Mouse (Mus musculus): Measurements from ENCODE around the gene Adgb.

Adgb gene

GRCm38 (mm10) chr10:10350550-10350949, 121.6 kb downstream of the Adgb start:
- no peak for DNase-seq (ENCODE audit: low spot score in 2 of 2)

DNA sequence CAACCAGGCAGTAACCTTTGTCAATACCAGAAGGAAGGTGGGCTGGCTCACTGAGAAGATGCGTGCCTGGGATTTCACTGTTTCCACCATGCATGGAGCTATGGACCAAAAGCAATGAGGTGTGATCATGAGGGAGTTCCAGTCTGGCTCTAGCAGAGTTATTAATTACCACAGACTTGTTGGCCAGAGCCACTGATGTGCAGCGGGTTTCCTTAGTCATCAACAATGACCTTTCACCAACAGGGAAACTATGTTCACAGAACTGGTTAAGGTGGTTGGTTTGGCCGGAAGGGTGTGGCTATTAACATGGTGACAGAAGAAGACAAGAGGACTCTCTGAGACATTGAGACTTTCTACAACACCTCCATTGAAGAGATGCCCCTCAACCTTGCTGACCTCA, 128.2 kb downstream of the Adgb start:
- no peak for DNase-seq (ENCODE audit: low spot score in 2 of 2)

GRCm38 (mm10) chr10:10325560-10325959, 146.6 kb downstream of the Adgb start:
- DNase-seq (ENCODE audit: low spot score in 2 of 2) = no peak

- DNase-seq (ENCODE audit: low spot score in 2 of 2) = no peak
Observed at GRCm38 (mm10) chr10:10322961-10323360, 149.2 kb downstream of the Adgb start.

GRCm38 (mm10) chr10:10321119-10321781, 150.9 kb downstream of the Adgb start:
- DNase-seq (ENCODE audit: low spot score in 2 of 2) = peak; percentile 34 to 42

GRCm38 (mm10) chr10:10320364-10321083, 151.6 kb downstream of the Adgb start:
- no peak for DNase-seq (ENCODE audit: low spot score in 2 of 2)

DNA sequence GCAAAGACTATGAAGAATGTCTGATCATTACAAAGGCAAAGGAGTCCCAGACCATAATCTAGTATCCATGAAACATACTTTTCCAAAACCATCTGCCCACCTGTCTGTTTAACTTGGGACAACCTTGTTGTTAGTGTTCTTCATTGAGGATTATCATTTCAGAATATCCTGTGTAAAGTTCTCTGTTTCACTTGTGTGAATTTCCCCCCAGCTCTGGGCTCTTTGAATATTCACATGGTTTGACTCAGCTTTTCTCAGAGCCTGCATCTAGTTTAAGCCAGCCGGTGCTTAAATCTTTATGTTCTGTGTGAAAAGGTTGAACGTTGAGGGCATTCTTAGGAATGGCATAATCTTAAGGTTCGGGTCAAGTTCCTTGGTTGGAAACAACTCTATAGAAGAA, 154.0 kb downstream of the Adgb start:
- DNase-seq (ENCODE audit: low spot score in 2 of 2) = no peak

GRCm38 (mm10) chr10:10315631-10316030, 156.5 kb downstream of the Adgb start:
- no peak for DNase-seq (ENCODE audit: low spot score in 2 of 2)

DNA sequence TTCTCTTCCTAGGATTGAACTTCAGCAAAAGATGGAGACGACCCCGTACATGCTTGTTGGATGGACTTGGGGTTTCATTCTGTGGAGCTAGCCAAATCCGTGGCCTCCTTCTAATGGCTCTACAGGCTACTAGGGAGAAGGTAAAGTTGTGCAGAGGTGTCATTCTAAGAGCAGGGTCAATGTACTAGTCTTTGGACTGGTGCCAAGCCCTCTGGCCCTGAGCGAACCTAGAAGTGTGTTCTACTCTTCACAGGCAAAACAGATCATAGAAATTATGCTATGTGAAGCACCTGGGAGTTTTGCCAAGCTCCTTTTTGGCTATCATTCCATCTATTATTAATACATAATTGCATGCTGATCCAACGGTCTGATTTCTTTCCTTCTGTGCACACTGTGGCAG, 157.6 kb downstream of the Adgb start:
- no peak for DNase-seq (ENCODE audit: low spot score in 2 of 2)

DNA sequence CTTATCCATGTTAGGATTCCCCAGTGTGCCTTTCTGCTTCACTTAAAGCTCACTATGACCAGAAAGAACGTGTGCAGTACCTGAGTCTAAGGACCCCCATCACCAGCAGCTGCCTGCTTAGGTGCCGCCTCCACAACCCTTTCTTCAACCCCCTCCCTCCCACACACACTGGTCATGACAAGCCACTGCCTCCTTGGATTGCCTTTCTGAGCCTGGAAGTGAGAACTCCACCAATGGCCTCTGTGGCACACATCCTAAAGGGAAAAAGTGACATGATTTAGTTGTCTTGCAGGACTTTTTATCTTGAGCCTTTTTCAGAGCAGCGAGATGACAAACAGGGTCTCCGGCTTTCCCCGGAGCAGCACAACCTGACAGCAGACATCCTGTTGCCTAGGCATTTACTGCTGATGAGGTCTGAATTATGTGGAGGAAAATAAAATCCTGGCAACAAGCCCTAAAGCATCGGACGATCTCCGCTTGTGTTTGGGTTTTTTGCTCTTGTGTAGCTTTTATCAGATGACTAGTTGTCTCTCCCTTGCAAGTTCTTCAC, 162.2 kb downstream of the Adgb start:
- DNase-seq (ENCODE audit: low spot score in 2 of 2) = no peak

DNA sequence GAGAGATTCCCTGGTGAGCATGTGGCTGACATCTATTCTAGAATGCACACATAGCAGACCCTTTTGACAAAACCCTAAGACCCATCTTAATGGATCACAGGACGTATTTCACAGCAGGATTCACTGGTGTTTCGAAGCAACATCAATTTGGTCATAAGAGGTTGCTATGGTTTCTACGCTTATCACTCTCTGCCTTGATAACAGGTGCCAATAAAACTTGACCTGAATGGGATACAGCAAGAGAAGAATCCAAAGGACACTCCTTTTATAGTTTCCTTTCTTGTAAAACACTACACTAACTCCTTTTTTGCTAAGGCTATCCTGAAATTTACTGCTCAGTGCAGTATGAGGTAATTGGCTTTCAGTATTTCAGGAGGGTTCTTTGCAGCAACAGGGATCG, 163.1 kb downstream of the Adgb start:
- DNase-seq (ENCODE audit: low spot score in 2 of 2) = no peak

GRCm38 (mm10) chr10:10307384-10307783, 164.7 kb downstream of the Adgb start:
- DNase-seq (ENCODE audit: low spot score in 2 of 2) = peak; percentile 22 to 26

DNA sequence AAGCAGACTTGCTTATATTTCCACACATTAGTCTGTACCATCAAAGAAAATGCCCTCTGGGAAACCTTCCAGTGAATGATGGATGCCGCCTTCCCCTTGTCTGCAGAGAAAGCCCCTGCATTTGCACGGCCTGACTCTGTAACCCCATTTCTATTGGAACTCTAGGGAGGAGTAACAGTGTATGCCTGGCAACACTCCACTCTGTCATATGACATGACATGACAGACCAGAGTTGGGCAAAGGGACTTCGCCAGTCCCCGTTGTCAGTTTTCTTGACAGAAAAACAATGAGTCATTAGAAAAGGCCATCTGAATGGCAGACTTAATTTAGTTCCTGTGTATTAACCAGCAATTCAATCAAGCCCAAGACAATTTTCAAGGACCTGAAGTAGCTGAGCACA, 167.8 kb downstream of the Adgb start:
- no peak for DNase-seq (ENCODE audit: low spot score in 2 of 2)

DNA sequence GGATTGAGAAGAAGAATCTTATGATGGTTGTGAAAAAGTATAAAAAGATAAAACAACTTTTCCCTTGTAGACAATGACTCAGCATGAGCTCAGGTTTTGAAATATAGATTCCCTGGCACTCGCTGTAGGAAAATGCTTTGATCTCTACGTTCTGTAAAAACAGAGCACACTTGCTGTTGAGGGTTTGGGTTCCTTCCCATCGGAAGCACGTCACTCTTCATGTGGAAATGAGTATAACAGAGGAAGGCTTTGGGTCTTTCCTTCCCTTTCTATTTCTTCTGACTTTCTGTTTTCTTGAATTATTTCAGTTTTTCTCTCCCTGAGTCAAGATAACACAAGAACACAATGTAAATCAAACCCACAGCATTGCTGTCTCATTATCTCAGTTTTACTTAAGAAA, 170.4 kb downstream of the Adgb start:
- no peak for DNase-seq (ENCODE audit: low spot score in 2 of 2)

GRCm38 (mm10) chr10:10300915-10301439, 171.1 kb downstream of the Adgb start:
- no peak for DNase-seq (ENCODE audit: low spot score in 2 of 2)

- no peak for DNase-seq (ENCODE audit: low spot score in 2 of 2)
Observed at GRCm38 (mm10) chr10:10299987-10300386, 172.1 kb downstream of the Adgb start.

DNA sequence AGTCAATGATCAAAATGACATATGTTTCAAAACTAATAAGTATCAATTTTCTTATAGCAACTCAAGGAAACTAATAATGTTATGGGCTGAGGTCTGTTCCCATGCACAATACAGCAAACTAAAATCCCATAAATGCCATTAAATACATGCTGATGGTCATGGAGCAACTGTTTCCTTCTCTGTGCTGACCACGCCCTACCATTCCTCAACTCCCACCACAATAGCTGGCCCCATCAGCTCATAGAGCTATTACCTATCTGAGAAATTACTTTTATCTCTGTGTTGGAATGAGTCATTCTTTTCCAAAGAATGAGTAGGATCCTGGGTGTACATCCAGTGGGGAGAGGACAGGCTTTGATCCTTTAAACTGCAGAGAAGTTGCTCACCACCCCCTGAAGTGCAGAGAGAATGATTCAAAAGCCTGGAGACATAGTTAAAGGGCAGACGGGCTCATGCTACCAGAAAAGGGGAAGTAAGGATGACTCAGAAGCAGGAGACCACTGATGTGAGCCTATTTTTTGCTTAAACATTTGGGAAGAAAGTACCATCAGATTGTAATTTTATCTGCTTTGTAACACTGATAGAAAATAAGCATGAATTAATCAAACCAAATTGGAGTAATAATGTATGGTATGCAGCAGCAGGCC, 184.8 kb downstream of the Adgb start:
- DNase-seq (ENCODE audit: low spot score in 2 of 2) = no peak
